Mouse (Mus musculus): Measurements from ENCODE around the gene Cmtm3. TPM values are rescaled to one million over a fixed set of nuclear protein-coding genes. Genes with fewer than 3 reads are reported as not detected.

Cmtm3 gene
- polyA plus RNA-seq, 1 experiment from 2014 or later, result 174 TPM

DNA sequence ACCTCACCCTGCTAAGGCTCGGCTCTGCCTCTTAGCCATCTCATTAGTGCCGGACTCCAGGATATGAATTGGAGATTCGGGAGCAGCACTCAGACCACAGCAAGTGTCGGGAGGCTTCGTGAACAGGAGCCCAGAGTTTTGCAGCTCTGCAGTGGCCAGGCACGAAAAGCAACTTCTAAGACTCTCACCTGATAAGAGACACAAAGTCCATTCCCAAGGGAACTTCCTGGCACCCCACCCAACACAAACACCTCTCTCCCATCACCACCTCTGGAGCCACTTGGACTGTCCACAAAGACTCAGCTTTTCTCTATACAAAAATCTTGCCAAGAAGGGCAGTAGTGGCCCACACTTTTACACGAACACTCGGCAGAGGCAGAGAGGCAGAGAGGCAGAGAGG, 51.0 kb downstream of the Cmtm3 start:
- Histone ChIP-seq H3K36me3 (no peaks in the 10 kb centered on the region), H3K27ac (no peak overlapping the region), H3K27me3 (no peaks in the 10 kb centered on the region), H3K9me3 (replicated peaks) (no peaks in the 10 kb centered on the region), H3K4me3 (replicated peaks) (no peak overlapping the region), H3K9ac (no peak overlapping the region), H3K4me2 (no peak overlapping the region), H3K4me1 (peaks cover 49% of the 10 kb centered on the region)
- no peak for ATAC-seq (replicated peaks; ENCODE audit: low FRiP score)
- WGBS, result 90% methylated on average over 8 of the region's 8 CpGs

DNA sequence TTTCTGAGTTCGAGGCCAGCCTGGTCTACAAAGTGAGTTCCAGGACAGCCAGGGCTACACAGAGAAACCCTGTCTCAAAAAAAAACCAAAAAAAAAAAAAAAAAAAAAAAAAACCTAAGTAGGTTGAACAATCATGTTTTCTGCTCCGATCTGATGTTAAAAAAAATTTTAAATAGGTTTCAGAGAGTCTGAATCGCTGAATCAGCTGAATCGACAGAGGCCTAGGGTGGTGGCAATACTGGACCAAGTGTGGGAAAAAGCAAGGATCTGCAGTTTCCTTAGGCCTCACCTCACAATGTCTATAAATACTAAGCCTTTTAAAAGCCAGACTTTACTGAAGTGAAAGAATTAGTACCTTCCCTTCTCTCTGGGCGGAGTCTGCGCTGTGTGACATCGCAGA, 53.9 kb downstream of the Cmtm3 start:
- Histone ChIP-seq H3K36me3 (no peaks in the 10 kb centered on the region), H3K27ac (no peak overlapping the region), H3K4me2 (peak overlapping the region; percentile 79; the same call in 1 of the 2 replicates), H3K9ac (no peak overlapping the region), H3K27me3 (no peaks in the 10 kb centered on the region), H3K9me3 (replicated peaks) (no peaks in the 10 kb centered on the region; the same call in 1 of the 2 replicates), H3K4me1 (peaks cover 25% of the 10 kb centered on the region), H3K4me3 (replicated peaks) (no peak overlapping the region)
- 96% methylated on average over 7 of the region's 7 CpGs for whole genome bisulfite sequencing
- ATAC-seq (replicated peaks; ENCODE audit: low FRiP score), result no peak

DNA sequence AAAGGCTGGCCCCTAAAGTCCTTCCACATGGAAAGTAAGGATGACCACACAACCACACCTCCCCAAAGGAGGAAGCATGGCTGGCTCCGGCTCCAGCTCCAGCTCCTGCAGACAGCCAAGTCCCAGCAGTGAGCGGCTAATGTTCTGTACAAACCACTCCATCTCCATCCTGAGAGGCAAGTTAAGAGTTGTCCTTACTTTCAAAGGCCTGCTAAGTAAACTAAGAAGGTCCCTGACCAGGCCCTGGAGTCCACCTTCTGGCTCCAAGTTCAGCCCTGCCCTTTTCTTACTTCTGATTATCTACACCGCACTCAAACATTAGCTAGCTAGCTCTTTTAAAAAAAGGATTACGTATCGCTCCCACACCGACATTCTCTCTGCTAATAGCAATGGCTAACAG, 54.6 kb downstream of the Cmtm3 start:
- Histone ChIP-seq H3K4me3 (replicated peaks) (peak overlapping the region; percentile 86), H3K27ac (0 out of 2 replicates have a peak overlapping the region, but pooled peaks have one; percentile 89), H3K9me3 (replicated peaks) (no peaks in the 10 kb centered on the region; the same call in 1 of the 2 replicates), H3K36me3 (no peaks in the 10 kb centered on the region), H3K27me3 (no peaks in the 10 kb centered on the region), H3K4me1 (peaks cover 24% of the 10 kb centered on the region), H3K4me2 (peak overlapping the region; percentile 79), H3K9ac (no peak overlapping the region; the same call in 1 of the 2 replicates)
- ATAC-seq (replicated peaks; ENCODE audit: low FRiP score), result no peak
- 79% methylated on average over 6 of the region's 6 CpGs for WGBS

DNA sequence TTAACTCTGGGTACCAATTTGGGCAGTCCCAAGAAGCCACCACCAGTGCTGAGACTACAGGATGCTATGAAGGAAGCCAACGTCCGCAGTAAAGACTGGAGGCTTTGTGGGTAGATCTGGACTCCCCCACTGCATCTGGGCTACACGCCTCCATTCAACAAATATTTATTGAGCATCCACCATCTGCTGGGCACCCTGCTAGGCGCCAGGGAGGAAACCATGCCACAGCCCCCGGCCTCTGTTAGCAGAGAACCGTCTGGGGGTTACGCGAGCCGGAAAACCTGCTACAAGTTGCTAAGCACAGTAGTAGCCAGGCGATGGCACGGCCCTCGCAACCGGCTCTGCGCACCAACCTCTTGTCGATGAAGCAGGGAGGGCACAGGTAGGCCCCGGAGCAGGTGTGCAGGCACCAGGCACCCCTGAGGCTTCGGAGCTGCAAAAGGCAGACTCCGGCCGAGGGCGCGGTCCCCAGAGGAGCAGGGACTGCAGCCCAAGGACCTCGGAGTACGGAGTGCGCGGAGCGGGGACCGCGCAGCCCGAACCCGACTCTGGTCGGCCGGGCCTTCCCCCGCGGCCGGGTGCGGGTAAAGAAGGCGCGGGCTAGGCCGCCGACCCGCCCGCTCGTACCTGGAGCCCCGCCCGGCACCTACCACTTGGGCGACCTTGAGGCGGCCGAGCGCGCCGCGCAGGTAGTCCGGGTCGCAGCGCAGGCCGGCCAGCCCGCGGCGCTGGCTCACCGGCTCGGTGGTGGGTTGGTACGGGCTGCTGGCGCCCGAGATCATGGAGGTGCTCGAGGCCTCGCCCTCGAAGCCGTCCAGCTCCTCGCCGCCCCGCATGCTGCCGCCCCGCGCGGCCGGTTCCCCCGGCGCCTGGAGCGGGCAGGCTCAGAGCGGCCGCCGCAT, 55.8 kb downstream of the Cmtm3 start:
- peak overlapping the region; percentile 86 for H3K4me3 ChIP-seq (replicated peaks)
- H3K9ac ChIP-seq, result peak overlapping the region; percentile 91
- WGBS, result under 1% methylated on average over 79 of the region's 82 CpGs

DNA sequence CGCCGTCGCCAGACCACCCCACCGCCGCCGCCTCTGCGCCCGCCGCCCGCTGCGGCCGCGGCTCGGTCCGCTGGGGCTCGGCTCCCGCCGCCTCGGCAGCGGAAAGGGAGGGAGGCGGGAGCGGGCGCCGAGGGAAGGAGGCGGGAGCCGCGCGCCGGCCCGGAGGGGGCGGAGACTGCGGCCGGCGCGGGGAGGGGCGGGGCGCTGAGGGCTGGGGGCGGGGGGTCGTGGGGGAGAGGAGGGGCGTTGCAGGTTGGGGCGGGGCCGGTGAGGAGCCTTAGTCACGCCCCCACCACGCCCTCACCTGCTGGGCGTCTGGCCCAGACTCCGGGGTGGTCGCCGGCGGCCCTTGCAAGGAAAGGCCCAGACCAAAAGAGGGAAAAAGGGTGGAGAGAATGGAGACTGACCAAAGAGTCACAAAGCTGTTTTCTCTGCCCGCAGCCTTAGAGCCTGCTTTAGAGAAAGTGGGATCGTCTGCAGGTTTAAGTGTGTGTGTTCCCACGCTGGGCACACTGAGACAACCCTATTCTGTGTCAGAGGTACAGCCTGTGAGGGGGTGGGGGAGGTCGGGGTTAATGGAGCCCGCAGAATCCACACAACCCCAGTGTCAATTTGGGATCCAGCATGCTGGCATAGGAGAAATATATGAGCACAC, 56.6 kb downstream of the Cmtm3 start, which contains the start of gene Cmtm4:
Gene Cmtm4 (minus strand): TSS at position 105 of the 655 bp plus-strand sequence.
- no peaks in the 10 kb centered on the region; the same call in 1 of the 2 replicates for H3K9me3 ChIP-seq (replicated peaks)
- H3K27me3 ChIP-seq, result no peaks in the 10 kb centered on the region
- H3K27ac ChIP-seq, result peak within 1 kb of the TSS; percentile 89
- WGBS, result 2% methylated on average over 39 of the region's 54 CpGs
- no peaks in the 10 kb centered on the region for H3K36me3 ChIP-seq
- H3K4me2 ChIP-seq, result peak within 1 kb of the TSS; percentile 79
- peak within 1 kb of the TSS; percentile 91 for H3K9ac ChIP-seq
- peak; percentile 85 for ATAC-seq (replicated peaks; ENCODE audit: low FRiP score)
- H3K4me1 ChIP-seq, result peaks cover 24% of the 10 kb centered on the region
- H3K4me3 ChIP-seq (replicated peaks), result peak within 1 kb of the TSS; percentile 86

More for the DNA sequence above, 55.8 kb downstream of the Cmtm3 start:
- no peaks in the 10 kb centered on the region for H3K36me3 ChIP-seq
- no peaks in the 10 kb centered on the region for H3K27me3 ChIP-seq
- H3K27ac ChIP-seq, result peak overlapping the region; percentile 89
- H3K9me3 ChIP-seq (replicated peaks), result no peaks in the 10 kb centered on the region; the same call in 1 of the 2 replicates
- peaks cover 24% of the 10 kb centered on the region for H3K4me1 ChIP-seq
- peak; percentile 81 for ATAC-seq (replicated peaks; ENCODE audit: low FRiP score)
- H3K4me2 ChIP-seq, result peak overlapping the region; percentile 79

Other genes starting within 250 kb of the Cmtm3 start
- gene Cdh5, start 237.8 kb upstream of the Cmtm3 start, polyA plus RNA-seq (2015; fragmentation: Nextera tagmentation; extraction: Ambion mirVana), result 35.9 and 38.3 TPM in 2 replicates
- 2.1 and 2.4 TPM in 2 replicates for gene Bean1, start 169.0 kb upstream of the Cmtm3 start, polyA plus RNA-seq (2015; fragmentation: Nextera tagmentation; extraction: Ambion mirVana)
- 19.7 and 21.0 TPM in 2 replicates for gene Tk2, start 90.9 kb upstream of the Cmtm3 start, polyA plus RNA-seq (2015; fragmentation: Nextera tagmentation; extraction: Ambion mirVana)
- gene Cklf, start 88.5 kb upstream of the Cmtm3 start, polyA plus RNA-seq (2015; fragmentation: Nextera tagmentation; extraction: Ambion mirVana), result 43.0 and 46.8 TPM in 2 replicates
- gene Cmtm2a, start 46.2 kb upstream of the Cmtm3 start, polyA plus RNA-seq (2015; fragmentation: Nextera tagmentation; extraction: Ambion mirVana), result not detected in 2 replicates
- not detected in 2 replicates for gene Gm45711, start 29.3 kb upstream of the Cmtm3 start, polyA plus RNA-seq (2015; fragmentation: Nextera tagmentation; extraction: Ambion mirVana)
- gene Cmtm1, start 29.3 kb upstream of the Cmtm3 start, polyA plus RNA-seq (2015; fragmentation: Nextera tagmentation; extraction: Ambion mirVana), result not detected in 2 replicates
- not detected in 2 replicates for gene Gm11020, start 17.8 kb upstream of the Cmtm3 start, polyA plus RNA-seq (2015; fragmentation: Nextera tagmentation; extraction: Ambion mirVana)
- not detected in 2 replicates for gene Cmtm2b, start 17.2 kb upstream of the Cmtm3 start, polyA plus RNA-seq (2015; fragmentation: Nextera tagmentation; extraction: Ambion mirVana)
- gene Cmtm4, start 56.4 kb downstream of the Cmtm3 start, polyA plus RNA-seq (2015; fragmentation: Nextera tagmentation; extraction: Ambion mirVana), result 3.9 and 4.1 TPM in 2 replicates
- 59.5 and 62.6 TPM in 2 replicates for gene Dync1li2, start 103.6 kb downstream of the Cmtm3 start, polyA plus RNA-seq (2015; fragmentation: Nextera tagmentation; extraction: Ambion mirVana)
- gene Terb1, start 170.5 kb downstream of the Cmtm3 start, polyA plus RNA-seq (2015; fragmentation: Nextera tagmentation; extraction: Ambion mirVana), result 0.32 and 0.48 TPM in 2 replicates
- gene Nae1, start 195.2 kb downstream of the Cmtm3 start, polyA plus RNA-seq (2015; fragmentation: Nextera tagmentation; extraction: Ambion mirVana), result 105 and 115 TPM in 2 replicates
- 2.3 and 2.4 TPM in 2 replicates for gene Car7, start 195.3 kb downstream of the Cmtm3 start, polyA plus RNA-seq (2015; fragmentation: Nextera tagmentation; extraction: Ambion mirVana)